Comparison of ENCODE assay signal across 11 mouse cellular contexts in genomic region chr13:9014431-9014830, GRCm38 (mm10). TPM values are rescaled to one million over a fixed set of nuclear protein-coding genes. Genes with fewer than 3 reads are reported as not detected.
DNase-seq lines count a peak whose midpoint lies in the region; ATAC-seq and TF ChIP-seq lines count a peak whose summit lies in the region.
"Had no signal": no experiment of that assay in that cellular context is flagged by ENCODE, and none has a peak within 500 bp of the region (broad histone marks: within the 10 kb centered on the region; RNA-seq: fewer than 3 reads in every experiment).

No protein-coding gene starts in this region.

- WGBS in midbrain, postnatal 0 days = 45% methylated on average over 3 of the region's 3 CpGs

- H3K4me2 ChIP-seq in midbrain, postnatal 0 days (ENCODE audit: low read depth, low read length, poor library complexity, severe bottlenecking) = no peak overlapping the region
- H3K4me2 ChIP-seq: limb, embryonic 12.5 days; neural tube, embryonic 13.5 days had no signal

- TF ChIP-seq CTCF in Patski (IDR thresholded peaks at IDR 0.05) = no peak
- no peak for TF ChIP-seq CTCF in midbrain, postnatal 0 days (IDR thresholded peaks at IDR 0.05)

- DNase-seq in adrenal gland, postnatal 10 days = peak; percentile 50
- DNase-seq in adrenal gland, adult 8-10 months = no peak
- DNase-seq in Patski (ENCODE audit: low read depth, low spot score) = no peak
- DNase-seq in kidney, postnatal 14 days = peak; percentile 34
- DNase-seq in lung, postnatal 25 days (ENCODE audit: low spot score) = peak; percentile 71
- no peak for DNase-seq in midbrain, postnatal 0 days (ENCODE audit: low spot score)
- DNase-seq in layer of hippocampus, adult 18-20 months (ENCODE audit: low spot score in 2 of 2) = no peak
- no peak for DNase-seq in neural tube, embryonic 10.5 days (ENCODE audit: extremely low spot score, low spot score)

- no peaks in the 10 kb centered on the region for H3K9me3 ChIP-seq in midbrain, postnatal 0 days (ENCODE audit: low read length)
- H3K9me3 ChIP-seq: limb, embryonic 12.5 days; neural tube, embryonic 13.5 days had no signal

- POLR2A ChIA-PET in Patski (lab: Charles Lee) = no interaction called here

- H3K4me3 ChIP-seq in midbrain, postnatal 0 days (ENCODE audit: low read depth, low read length) = no peak overlapping the region
- H3K4me3 ChIP-seq: erythroblast, embryonic 14.5 days; limb, embryonic 12.5 days; neural tube, embryonic 13.5 days had no signal

- in situ Hi-C loops in Patski (cut with MboI; ENCODE audit: low pct_unique_long_range_greater_than_20kb) = no loop called here

- peak; percentile 81 for ATAC-seq in Patski
- no peak for ATAC-seq in midbrain, postnatal 0 days (ENCODE audit: low FRiP score)

- no peaks in the 10 kb centered on the region for H3K27me3 ChIP-seq in Patski
- no peaks in the 10 kb centered on the region for H3K27me3 ChIP-seq in midbrain, postnatal 0 days (ENCODE audit: insufficient read depth, low read length)
- H3K27me3 ChIP-seq: limb, embryonic 12.5 days; neural tube, embryonic 13.5 days had no signal

- H3K36me3 ChIP-seq in midbrain, postnatal 0 days (ENCODE audit: insufficient read depth, low read length) = no peaks in the 10 kb centered on the region
- H3K36me3 ChIP-seq: limb, embryonic 12.5 days; neural tube, embryonic 13.5 days had no signal

- CTCF ChIA-PET in Patski (lab: Charles Lee) = interaction anchor here (0.8 to 1.2 kb wide), 2 partner anchors 13 to 15 kb away, joined by 3 read pairs; no protein-coding TSS in a partner anchor

- H3K4me1 ChIP-seq in midbrain, postnatal 0 days (ENCODE audit: insufficient read depth, low read length) = no peaks in the 10 kb centered on the region

- no peak overlapping the region for H3K27ac ChIP-seq in midbrain, postnatal 0 days (ENCODE audit: low read depth, low read length)
- H3K27ac ChIP-seq: limb, embryonic 12.5 days; neural tube, embryonic 13.5 days had no signal

- no peak overlapping the region for H3K9ac ChIP-seq in midbrain, postnatal 0 days (replicated peaks; ENCODE audit: low read length, poor library complexity, severe bottlenecking)
- H3K9ac ChIP-seq: limb, embryonic 12.5 days; neural tube, embryonic 13.5 days had no signal

RNA-seq across cellular contexts. Expression of gene Gtpbp4, which starts 18.5 kb away (rescaled TPM):
- 10 to 100 TPM; 59.4 to 60.0 TPM for total RNA-seq in adrenal gland, postnatal 10 days (2021)
- total RNA-seq in adrenal gland, adult 8-10 months (2022) = 10 to 100 TPM; 54.3 to 63.3 (median 58.9) TPM
- polyA plus RNA-seq in Patski (2021) = 67.2 TPM
- total RNA-seq in midbrain, postnatal 0 days (2014; rRNA removed) = 12.1 and 20.6 TPM in 2 replicates
- polyA plus RNA-seq in midbrain, postnatal 0 days (2015; fragmentation: Nextera tagmentation; extraction: Ambion mirVana) = 47.2 and 48.7 TPM in 2 replicates
- total RNA-seq in layer of hippocampus, adult 18-20 months (2021) = 10 to 100 TPM; 42.4 to 45.9 TPM

Comparison
In these comparisons a context has a peak if more than half of its experiments do, and no peak if none do; other contexts are left out.
1. DNase-seq: peak in adrenal gland, postnatal 10 days (single experiment), kidney, postnatal 14 days (single experiment) and lung, postnatal 25 days (single experiment); none in adrenal gland, adult 8-10 months (single experiment), Patski (single experiment), midbrain, postnatal 0 days (single experiment), layer of hippocampus, adult 18-20 months (0 of 2) and neural tube, embryonic 10.5 days (single experiment).